Mouse (Mus musculus) lung, embryonic 14.5 days (tissue): Measurements from ENCODE around the gene Polr2m. TPM values are rescaled to one million over a fixed set of nuclear protein-coding genes. Genes with fewer than 3 reads are reported as not detected.

Source experiments
- ATAC-seq: fragments of 200-750 bp; cut with Nextera tagmentation; 2 replicates; pipeline ENCODE4 v1.8.0; 2017; ENCODE audit warnings: mild to moderate bottlenecking, moderate TSS enrichment, moderate library complexity; ENCODE audit not compliant: insufficient read depth
- DNase-seq: peaks from one replicate; pipeline ENCODE4 v3.0.0-alpha.2; 2015
- H3K27ac ChIP-seq: fragments of 300-500 bp; sonication (generic); 2 replicates; pipeline ENCODE4 v1.5.1; 2014; ENCODE audit warnings: low read depth, mild to moderate bottlenecking, moderate library complexity
- H3K27me3 ChIP-seq: fragments of 300-500 bp; sonication (generic); 2 replicates; pipeline ENCODE4 v1.6.1; 2014; ENCODE audit warnings: low read length, control low read depth; ENCODE audit not compliant: insufficient read depth
- H3K36me3 ChIP-seq: fragments of 300-500 bp; sonication (generic); 2 replicates; pipeline ENCODE4 v1.6.1; 2014; ENCODE audit warnings: control low read depth; ENCODE audit not compliant: insufficient read depth
- H3K4me1 ChIP-seq: fragments of 300-500 bp; sonication (generic); 2 replicates; pipeline ENCODE4 v1.6.1; 2014; ENCODE audit warnings: antibody characterized with exemption, control low read depth; ENCODE audit not compliant: insufficient read depth
- H3K4me2 ChIP-seq: fragments of 300-500 bp; sonication (generic); 2 replicates; pipeline ENCODE4 v1.6.1; 2014; ENCODE audit warnings: mild to moderate bottlenecking
- H3K4me3 ChIP-seq: fragments of 300-500 bp; sonication (generic); 2 replicates; pipeline ENCODE4 v1.5.1; 2014; ENCODE audit warnings: low read depth, low read length
- H3K9ac ChIP-seq: fragments of 300-500 bp; sonication (generic); 2 replicates; pipeline ENCODE4 v1.6.1; 2014
- H3K9me3 ChIP-seq: fragments of 300-500 bp; sonication (generic); 2 replicates; pipeline ENCODE4 v1.6.1; 2016; ENCODE audit warnings: low read depth, low read length, control low read depth
- CTCF ChIP-seq: IDR thresholded peaks from 2 replicates; pipeline ENCODE4 v1.5.1; 2016; ENCODE audit warnings: antibody characterized with exemption, low read depth
- WGBS: fragments of 180-500 bp; shearing (Covaris S2); extraction: QIAGEN DNeasy Blood & Tissue Kit; methylation state at CpG from one replicate; pipeline ENCODE4 v1.1.7; 2014; 5-methylcytosine and 5-hydroxymethylcytosine counted together
- polyA plus RNA-seq: library from polyadenylated mRNA; unstranded; fragments of >200 nt; fragmentation: Nextera tagmentation; extraction: Ambion mirVana; gene quantifications from 2 replicates; pipeline ENCODE4 v1.2.1, GENCODE M21; 2014

Polr2m gene
- polyA plus RNA-seq: 348 and 373 TPM in 2 replicates

DNA sequence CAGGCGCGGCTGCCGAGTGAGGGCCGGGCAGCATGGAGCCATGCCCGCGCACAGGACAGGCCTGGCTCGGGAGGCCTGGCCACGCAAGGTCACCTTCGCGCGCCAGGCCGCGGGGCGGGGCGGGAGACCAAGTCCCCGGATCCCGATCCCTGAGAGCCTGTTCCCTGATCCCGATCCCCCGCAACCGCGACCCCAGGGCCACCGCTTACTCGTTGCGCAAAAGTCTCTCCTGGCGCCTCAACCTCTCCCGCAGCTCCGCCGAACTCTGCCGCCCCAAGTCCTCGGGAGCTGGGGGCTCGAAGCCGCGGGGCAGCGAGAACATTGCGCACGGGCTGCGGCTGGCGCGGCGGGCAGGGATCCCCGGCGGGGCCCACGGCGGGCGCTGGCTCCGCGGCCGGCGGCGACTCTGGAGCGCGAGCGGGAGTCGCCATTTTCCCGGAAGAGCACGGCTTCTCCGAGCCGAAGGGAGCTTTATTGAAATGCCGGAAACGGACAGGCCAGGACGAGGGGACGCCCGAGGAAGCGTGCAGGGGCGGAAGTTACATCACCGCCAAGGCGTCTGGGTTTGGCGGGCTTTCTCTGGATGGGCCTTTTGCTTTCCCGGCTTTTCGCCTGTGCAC lies at the start of gene Polr2m:
Gene Polr2m (minus strand): TSS at position 461 of the 620 bp plus-strand sequence.
- under 1% methylated on average over 68 of the region's 70 CpGs for WGBS
- DNase-seq (peak; percentile 99), ATAC-seq (peak; percentile 96)
- Histone ChIP-seq H3K27ac (peak within 1 kb of the TSS; percentile 94), H3K36me3 (peaks cover 33% of the 10 kb centered on the region), H3K4me1 (no peaks in the 10 kb centered on the region), H3K9me3 (no peaks in the 10 kb centered on the region), H3K27me3 (no peaks in the 10 kb centered on the region), H3K4me3 (peak within 1 kb of the TSS; percentile 95), H3K9ac (peak within 1 kb of the TSS; percentile 100), H3K4me2 (peak within 1 kb of the TSS; percentile 81)
- no peak for TF ChIP-seq CTCF

DNA sequence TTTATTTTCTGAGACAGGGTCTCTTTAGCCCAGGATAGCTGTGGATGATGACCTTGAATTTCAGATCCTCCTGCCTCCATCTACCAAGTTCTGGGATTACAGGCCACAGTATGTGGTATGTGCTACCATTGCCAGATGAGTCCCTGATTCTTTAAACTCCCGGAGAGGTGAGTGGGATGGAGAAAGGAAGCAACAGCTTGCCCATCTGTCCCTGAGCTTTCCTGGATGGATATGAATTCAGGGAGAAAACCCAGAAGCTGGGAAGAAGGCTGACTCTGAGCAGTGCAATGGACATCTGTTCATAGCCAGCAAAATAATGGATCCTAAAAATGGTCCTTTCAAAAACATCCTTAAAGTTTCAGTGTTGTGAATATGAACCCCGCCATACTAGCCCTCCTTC lies 49.3 kb upstream of the Polr2m start:
- TF ChIP-seq CTCF: no peak
- no peak overlapping the region for H3K9ac ChIP-seq
- H3K4me2 ChIP-seq: no peak overlapping the region
- no peaks in the 10 kb centered on the region for H3K4me1 ChIP-seq
- no peak for ATAC-seq
- H3K27me3 ChIP-seq: no peaks in the 10 kb centered on the region
- DNase-seq: no peak
- no peaks in the 10 kb centered on the region for H3K9me3 ChIP-seq
- no peaks in the 10 kb centered on the region for H3K36me3 ChIP-seq
- H3K4me3 ChIP-seq: no peak overlapping the region
- WGBS: 85% methylated on average over 2 of the region's 2 CpGs
- no peak overlapping the region for H3K27ac ChIP-seq

DNA sequence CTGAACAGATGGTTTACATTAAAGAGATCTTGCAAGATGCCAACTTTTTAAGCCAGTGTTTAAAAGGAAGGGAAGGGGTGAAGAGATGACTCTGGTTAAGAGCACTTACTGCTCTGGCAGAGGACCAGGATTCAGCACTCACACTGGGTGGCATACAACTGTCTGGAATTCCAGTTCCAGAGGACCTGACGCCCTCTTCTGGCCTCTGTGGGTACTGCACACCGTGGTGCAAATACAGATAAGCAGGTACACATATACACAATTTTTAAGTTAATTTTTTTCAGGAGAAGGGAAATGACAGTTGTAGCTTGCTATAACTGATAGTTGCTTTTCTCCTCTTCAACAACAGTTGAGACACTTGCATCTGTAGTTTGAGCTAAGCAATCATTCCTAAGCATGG lies 44.2 kb upstream of the Polr2m start:
- ATAC-seq (no peak), DNase-seq (no peak)
- no peak overlapping the region for H3K4me2 ChIP-seq
- H3K27ac ChIP-seq: no peak overlapping the region
- H3K4me1 ChIP-seq: no peaks in the 10 kb centered on the region
- H3K4me3 ChIP-seq: no peak overlapping the region
- no peaks in the 10 kb centered on the region for H3K27me3 ChIP-seq
- no peaks in the 10 kb centered on the region for H3K9me3 ChIP-seq
- peak; percentile 34 for TF ChIP-seq CTCF
- H3K36me3 ChIP-seq: no peaks in the 10 kb centered on the region
- WGBS: 69% methylated on average over 2 of the region's 2 CpGs
- H3K9ac ChIP-seq: no peak overlapping the region

DNA sequence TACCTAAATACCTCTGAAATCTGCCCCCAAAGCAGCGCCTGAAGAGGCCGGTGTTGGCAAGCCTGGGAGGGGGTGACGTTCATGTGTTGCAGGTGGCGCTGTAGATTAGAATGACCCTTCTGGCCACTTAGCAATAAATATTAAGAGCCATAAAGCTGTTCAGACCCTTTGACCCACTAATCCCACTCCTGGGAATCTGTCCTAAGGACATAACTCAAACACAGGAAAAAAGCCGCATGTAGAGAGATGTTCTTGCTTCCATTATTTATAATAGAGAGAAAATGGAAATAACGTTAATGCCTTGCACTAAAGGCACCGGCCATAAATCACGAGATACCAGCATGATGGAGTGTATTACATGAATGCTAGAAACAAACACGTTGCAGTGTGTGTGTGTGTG lies 41.7 kb upstream of the Polr2m start:
- no peaks in the 10 kb centered on the region for H3K9me3 ChIP-seq
- WGBS: 37% methylated on average over 9 of the region's 9 CpGs
- no peak for ATAC-seq

DNA sequence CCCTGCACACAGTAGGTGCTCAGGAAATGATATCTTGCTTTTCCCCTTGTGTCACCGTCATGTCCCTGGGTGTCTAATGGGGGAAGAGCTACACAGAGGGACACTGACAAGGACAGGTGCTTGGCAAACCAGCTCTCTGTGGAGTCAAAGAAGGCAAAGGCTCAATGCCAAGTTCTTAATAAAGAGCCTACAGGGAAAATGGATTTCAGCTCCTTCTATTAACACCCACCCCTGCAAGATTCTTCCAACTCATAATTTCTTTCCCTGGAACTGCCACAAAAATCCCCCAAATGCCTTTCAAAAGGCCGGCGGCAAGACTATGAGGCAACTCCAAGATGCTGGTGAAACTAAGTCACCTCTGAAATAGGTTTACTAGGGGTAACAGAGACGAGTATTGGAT lies 38.2 kb upstream of the Polr2m start:
- H3K9ac ChIP-seq: no peak overlapping the region
- TF ChIP-seq CTCF: no peak
- 90% methylated on average over 4 of the region's 4 CpGs for WGBS

More for the DNA sequence above, 41.7 kb upstream of the Polr2m start:
- DNase-seq: no peak
- H3K4me2 ChIP-seq: no peak overlapping the region
- no peak for TF ChIP-seq CTCF
- H3K27ac ChIP-seq: no peak overlapping the region
- H3K4me1 ChIP-seq: no peaks in the 10 kb centered on the region
- no peak overlapping the region for H3K9ac ChIP-seq
- no peaks in the 10 kb centered on the region for H3K27me3 ChIP-seq
- H3K4me3 ChIP-seq: no peak overlapping the region
- no peaks in the 10 kb centered on the region for H3K36me3 ChIP-seq

DNA sequence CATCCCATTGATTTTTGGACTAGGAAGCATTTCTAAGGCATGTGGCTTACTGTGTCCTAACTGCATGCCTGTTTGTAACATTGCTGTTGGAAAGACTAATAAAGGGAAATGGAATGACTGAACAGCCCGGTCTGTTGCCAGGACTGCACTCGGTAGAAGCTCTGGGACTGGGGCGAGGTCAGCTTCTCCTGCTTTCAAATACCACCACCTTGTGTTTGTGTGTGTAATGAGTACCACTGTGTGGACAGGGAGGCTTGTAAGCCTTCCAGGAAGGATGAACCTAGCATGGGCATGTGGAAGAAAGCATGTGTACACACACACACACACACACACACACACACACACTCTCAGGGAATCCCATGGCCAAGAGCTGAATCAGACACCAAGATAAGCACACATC lies 34.1 kb upstream of the Polr2m start:
- Histone ChIP-seq H3K9ac (no peak overlapping the region), H3K27ac (no peak overlapping the region), H3K36me3 (no peaks in the 10 kb centered on the region), H3K4me1 (no peaks in the 10 kb centered on the region), H3K9me3 (no peaks in the 10 kb centered on the region), H3K4me3 (no peak overlapping the region), H3K27me3 (no peaks in the 10 kb centered on the region), H3K4me2 (no peak overlapping the region)
- ATAC-seq (no peak), DNase-seq (no peak)
- WGBS: 63% methylated on average over 3 of the region's 3 CpGs
- TF ChIP-seq CTCF: no peak

More for the DNA sequence above, 38.2 kb upstream of the Polr2m start:
- no peak for DNase-seq
- ATAC-seq: no peak
- no peaks in the 10 kb centered on the region for H3K9me3 ChIP-seq
- no peak overlapping the region for H3K4me3 ChIP-seq
- no peaks in the 10 kb centered on the region for H3K36me3 ChIP-seq
- no peak overlapping the region for H3K4me2 ChIP-seq
- no peaks in the 10 kb centered on the region for H3K4me1 ChIP-seq
- no peak overlapping the region for H3K27ac ChIP-seq
- no peaks in the 10 kb centered on the region for H3K27me3 ChIP-seq

DNA sequence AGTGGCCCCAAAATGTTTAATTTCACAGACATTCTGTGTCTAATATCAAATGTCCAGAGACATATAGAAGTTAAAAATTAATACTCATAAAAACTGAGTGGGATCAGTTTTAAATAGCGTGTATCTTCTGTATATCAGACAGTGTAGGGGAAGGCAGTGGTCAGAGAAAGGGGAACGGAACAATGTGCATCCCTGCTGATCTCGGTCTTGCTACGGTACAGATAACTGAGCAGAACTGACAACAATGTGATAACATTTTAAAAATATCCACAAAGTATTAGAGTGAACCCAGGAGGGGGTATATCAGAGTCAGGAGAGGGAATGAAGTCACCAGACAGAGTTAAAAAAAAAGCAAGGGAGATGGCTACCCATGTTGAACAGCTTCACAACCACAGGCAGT lies 31.8 kb upstream of the Polr2m start:
- DNase-seq: no peak
- Histone ChIP-seq H3K9ac (no peak overlapping the region), H3K27me3 (no peaks in the 10 kb centered on the region), H3K4me3 (no peak overlapping the region), H3K4me1 (no peaks in the 10 kb centered on the region), H3K9me3 (no peaks in the 10 kb centered on the region), H3K4me2 (no peak overlapping the region), H3K27ac (no peak overlapping the region), H3K36me3 (no peaks in the 10 kb centered on the region)
- no peak for TF ChIP-seq CTCF
- no peak for ATAC-seq
- WGBS: 84% methylated on average over 4 of the region's 4 CpGs

DNA sequence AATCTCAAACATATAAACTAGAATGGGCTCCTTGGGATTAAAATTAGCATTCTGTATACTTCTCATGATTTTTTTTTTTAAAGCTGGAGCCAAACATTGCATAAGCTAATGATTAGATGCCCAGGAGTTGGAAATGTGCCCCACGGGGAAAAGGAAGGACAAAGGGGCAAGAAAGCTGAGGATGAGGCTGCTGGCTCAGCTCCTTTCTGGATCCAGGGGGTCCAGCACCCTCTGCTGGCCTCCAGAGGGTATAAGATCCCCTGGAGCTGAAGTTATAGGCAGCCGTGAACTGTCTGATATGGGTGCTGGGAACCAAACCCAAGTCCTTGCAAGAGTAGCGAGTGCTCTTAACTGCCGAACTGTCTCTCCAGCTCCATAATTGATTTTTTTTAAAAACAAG lies 30.1 kb upstream of the Polr2m start:
- no peak overlapping the region for H3K9ac ChIP-seq
- no peaks in the 10 kb centered on the region for H3K4me1 ChIP-seq
- DNase-seq (no peak), ATAC-seq (no peak)
- H3K9me3 ChIP-seq: no peaks in the 10 kb centered on the region
- H3K4me3 ChIP-seq: no peak overlapping the region
- no peak overlapping the region for H3K27ac ChIP-seq
- H3K36me3 ChIP-seq: no peaks in the 10 kb centered on the region
- WGBS: 93% methylated on average over 4 of the region's 4 CpGs
- H3K27me3 ChIP-seq: no peaks in the 10 kb centered on the region
- no peak overlapping the region for H3K4me2 ChIP-seq
- TF ChIP-seq CTCF: peak; percentile 15; the same call in 1 of the 2 replicates
